Mouse (Mus musculus): ENCODE data around the gene Abca12. TPM values are rescaled to one million over a fixed set of nuclear protein-coding genes. Genes with fewer than 3 reads are reported as not detected.

Abca12 gene
- total RNA-seq, 2 experiments from 2014 or later: not detected

Other genes starting within 250 kb of the Abca12 start
- gene Atic, start 142.2 kb upstream of the Abca12 start, total RNA-seq (2021): 10 to 100 TPM; 27.9 to 29.8 TPM
- 100 to 1,000 TPM; 260 to 367 TPM for gene Fn1, start 238.3 kb upstream of the Abca12 start, total RNA-seq (2021)